Mouse (Mus musculus) WW6 (cell line): ENCODE measurements around the gene Magix.

Source experiments
- DNase-seq: peaks from one replicate; pipeline ENCODE4 v3.0.0-alpha.2; 2013; ENCODE audit warnings: low read depth, low spot score

The Magix gene

DNA sequence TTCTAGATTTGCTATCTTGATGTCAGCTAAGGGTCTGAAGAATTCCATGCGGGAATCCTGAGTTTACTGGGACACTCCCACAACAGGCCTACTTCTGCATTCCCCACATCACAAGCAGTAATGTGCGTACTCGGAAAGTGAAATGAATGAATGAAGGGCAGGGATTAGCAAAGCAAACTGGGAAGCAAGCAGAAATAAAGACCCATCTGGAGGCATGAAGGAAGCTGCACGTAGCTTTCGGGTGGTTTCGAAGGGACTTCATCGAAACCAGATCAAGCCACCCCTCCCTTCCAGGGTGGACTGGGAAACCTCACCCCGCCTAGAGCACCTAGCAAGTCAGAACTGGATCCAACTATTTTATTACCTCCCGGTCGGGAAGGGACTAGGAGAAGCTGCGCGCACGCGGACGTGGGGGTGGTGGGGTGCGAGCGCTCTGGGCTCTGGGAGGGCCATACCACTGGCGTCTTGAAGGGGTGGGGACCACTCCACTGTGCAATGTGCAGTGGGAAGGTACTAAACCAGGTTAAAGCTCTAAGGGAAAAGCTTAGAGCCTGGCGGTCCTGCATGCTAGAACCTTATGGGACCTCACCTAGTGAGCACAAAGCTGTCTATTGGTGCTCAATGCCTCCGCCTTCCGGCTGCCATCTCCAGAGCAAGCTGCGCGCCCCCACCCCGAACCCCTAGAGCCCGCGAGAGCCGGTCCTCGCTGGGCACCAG is 6.6 kb downstream of the Magix start:
- no peak for DNase-seq

- DNase-seq: no peak
Measured at GRCm38 (mm10) chrX:7673578-7674281, 7.3 kb downstream of the Magix start.

DNA sequence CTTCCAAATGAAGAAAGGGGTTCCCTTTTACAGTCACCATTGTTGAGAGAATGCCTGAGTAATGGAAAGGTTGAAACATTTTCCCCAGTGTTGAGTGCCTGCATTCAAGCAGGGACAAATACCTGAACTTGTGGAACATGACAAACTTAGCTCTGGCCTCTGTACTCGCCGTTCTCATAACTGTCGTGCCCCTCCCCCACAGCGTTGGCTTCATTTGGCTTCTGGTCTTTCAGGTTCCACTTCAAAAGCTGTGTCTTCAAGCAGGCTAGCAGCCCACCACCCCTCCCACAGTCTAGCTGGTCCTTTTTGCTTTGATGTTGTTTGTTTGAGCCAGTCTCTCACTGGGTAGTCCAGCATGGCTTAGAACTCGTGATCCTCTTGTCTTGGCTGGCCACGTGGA is 8.3 kb downstream of the Magix start:
- DNase-seq: no peak

DNA sequence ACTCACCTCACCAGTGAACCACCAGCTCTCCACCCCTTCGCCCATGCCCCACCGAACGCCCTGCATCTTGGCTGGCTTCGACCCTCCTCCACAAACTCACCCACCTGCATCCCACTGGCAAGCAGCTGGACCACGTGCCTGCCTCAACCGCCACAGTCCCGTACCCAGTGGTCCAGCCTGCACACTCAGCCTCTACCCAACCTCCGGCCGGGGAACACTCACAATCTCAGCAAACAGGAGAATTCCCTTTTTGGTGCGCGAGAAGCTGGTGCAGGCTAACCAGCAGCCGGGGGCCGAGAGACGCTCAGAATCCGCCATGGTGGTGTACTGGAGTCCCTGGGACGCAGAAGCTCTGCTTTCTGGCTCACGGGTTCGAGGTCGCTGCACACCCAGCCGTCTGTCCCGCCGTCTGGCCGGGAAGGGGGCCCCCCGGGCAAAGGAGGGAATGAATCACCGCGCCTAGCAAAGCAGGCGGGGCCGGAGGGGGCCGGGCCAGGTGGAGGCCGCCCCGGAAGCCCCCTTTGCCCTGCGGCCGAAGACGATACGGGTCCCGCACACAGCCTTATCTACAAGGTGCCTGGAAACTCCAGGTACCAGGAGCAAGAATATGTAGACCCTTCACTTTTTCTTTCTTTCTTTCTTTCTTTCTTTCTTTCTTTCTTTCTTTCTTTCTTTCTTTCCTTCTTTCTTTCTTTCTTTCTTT is 10.0 kb downstream of the Magix start, which contains the start of gene Plp2:
Gene Plp2, minus strand, starts transcription at position 470 of the 703 bp plus-strand sequence.
- DNase-seq: no peak

GRCm38 (mm10) chrX:7670390-7670881 is 10.6 kb downstream of the Magix start:
- no peak for DNase-seq

DNA sequence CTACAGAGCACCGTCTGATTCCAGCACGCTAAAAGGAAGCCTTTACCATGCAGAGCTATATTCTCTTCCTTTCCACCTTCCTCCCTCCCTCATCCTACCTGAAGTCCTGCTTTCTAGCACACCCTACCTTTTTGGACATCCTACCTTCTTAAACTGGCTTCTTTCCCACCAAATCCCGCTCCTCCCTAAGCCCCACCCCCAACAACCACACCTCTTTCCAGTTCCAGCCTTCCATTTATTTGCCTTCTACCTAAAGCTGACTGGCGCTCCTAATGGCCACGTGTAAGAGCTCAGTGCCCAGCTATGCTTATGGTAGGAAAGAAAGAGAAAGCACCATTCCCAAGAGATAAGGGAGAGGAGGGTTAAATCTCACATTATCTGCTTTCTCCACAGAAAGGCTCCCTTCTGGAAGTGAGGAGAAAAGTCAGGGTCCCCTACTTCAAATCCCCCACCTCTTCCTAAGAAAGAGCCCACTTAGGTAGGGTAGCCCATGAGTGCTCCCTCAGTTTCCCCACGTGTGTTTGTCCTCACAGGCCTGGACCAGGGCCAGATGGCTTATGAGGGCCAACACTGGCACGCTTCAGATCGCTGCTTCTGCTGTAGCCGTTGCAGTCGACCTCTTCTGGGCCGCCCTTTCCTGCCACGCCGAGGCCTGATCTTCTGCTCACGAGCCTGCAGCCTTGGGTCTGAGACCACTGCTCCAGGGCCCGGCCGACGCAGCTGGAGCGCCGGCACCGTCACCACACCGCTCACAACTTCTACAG is 15.1 kb downstream of the Magix start:
- DNase-seq: no peak

- DNase-seq: no peak
Measured at GRCm38 (mm10) chrX:7664791-7665190, 16.3 kb downstream of the Magix start.

GRCm38 (mm10) chrX:7662936-7663335 is 18.1 kb downstream of the Magix start:
- no peak for DNase-seq

GRCm38 (mm10) chrX:7661086-7661485 is 20.0 kb downstream of the Magix start:
- DNase-seq: no peak

- DNase-seq: no peak
Measured at GRCm38 (mm10) chrX:7658785-7659589, 22.1 kb downstream of the Magix start.

DNA sequence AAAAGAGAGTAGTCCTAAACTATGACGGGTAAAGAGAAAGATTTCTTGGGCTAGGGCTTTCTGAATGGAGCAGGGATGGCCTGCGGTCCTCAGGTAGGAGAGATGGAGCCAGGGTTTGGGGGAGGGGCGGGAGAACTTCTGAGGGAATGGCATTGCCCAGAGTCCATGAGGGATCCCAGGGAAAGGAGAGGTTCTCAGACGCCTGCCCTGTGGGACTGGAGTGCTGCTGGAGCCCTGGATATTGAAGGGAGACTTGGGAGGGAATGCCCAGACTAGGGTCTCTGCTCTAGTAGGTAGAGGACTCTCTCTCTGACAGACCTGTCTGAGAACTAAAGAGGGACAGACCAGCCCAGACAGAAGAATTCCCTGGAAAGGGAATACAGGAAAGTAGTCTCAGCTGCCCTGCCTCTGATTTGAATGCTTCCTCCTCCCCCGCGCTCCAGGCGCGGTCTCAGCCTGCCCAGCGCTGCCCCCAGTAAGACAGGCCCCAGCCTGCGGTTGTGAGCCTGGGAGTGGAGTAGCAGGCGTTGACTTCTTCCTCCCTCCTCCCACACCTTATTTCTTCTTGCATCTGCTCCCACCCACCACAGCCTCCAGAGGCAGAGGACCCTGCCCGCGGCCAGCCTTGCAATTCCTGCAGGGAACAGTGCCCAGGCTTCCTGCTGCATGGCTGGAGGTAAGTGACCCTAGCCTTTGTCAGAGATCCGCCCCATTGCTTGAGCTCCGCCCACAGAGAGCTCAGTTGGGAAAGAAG is 22.8 kb downstream of the Magix start:
- no peak for DNase-seq

- DNase-seq: no peak
Measured at GRCm38 (mm10) chrX:7657221-7657639, 23.8 kb downstream of the Magix start, which contains the start of gene Prickle3. Gene Prickle3 (plus strand): TSS chrX:7657260.

- DNase-seq: peak; percentile 74
Measured at GRCm38 (mm10) chrX:7648671-7649304, 32.3 kb downstream of the Magix start.

DNA sequence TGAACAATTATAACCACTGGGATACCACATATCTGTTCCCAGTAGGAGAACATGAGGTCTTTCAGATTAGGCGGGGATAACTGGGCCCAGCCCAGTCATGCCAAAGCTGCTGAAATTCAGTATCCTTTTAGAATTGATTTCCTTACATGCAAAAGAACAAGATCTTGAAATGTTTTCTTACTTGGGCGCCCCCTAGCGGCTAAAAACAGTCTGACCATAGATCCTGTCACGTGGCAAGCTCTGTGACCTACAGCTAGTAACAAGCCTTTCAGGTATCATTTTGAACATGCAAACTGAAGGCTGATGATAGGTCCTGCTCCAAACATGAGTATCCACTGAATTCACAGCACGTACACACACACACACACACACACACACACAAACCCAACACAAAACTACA is 35.7 kb downstream of the Magix start:
- no peak for DNase-seq

- no peak for DNase-seq
Measured at GRCm38 (mm10) chrX:7640785-7641184, 40.3 kb downstream of the Magix start.

GRCm38 (mm10) chrX:7639536-7640325 is 41.3 kb downstream of the Magix start:
- no peak for DNase-seq

- DNase-seq: peak; percentile 56
Measured at GRCm38 (mm10) chrX:7638401-7639091, 42.5 kb downstream of the Magix start, which contains the start of gene Syp. Gene Syp (plus strand): TSS chrX:7638471.

GRCm38 (mm10) chrX:7635101-7635500 is 46.0 kb downstream of the Magix start:
- no peak for DNase-seq
